Mouse (Mus musculus) ES-E14 (cell line): ENCODE data around the gene Sipa1l2. TPM values are rescaled to one million over a fixed set of nuclear protein-coding genes. Genes with fewer than 3 reads are reported as not detected.

ENCODE experiments used
- DNase-seq: peaks from one replicate; pipeline ENCODE4 v3.0.0-alpha.2; 2013; ENCODE audit warnings: low read depth, low spot score
- H3K27ac ChIP-seq: 2 replicates; pipeline ENCODE4 v1.5.1; 2012; ENCODE audit warnings: low read depth, mild to moderate bottlenecking, low read length, moderate library complexity, mixed read lengths; ENCODE audit not compliant: poor library complexity, insufficient read depth, severe bottlenecking
- H3K36me3 ChIP-seq: 2 replicates; pipeline ENCODE4 v1.6.1; 2012; ENCODE audit warnings: mild to moderate bottlenecking, low read length, moderate library complexity, mixed read lengths; ENCODE audit not compliant: control insufficient read depth, poor library complexity, insufficient read depth, severe bottlenecking
- H3K4me1 ChIP-seq, 2 experiments: fragments of 150-350 bp in 1 of 2; sonication (generic) in 1 of 2; 2 replicates each; pipeline ENCODE4 v1.6.1; 2012; ENCODE audit warnings: low read length in 2 of 2, mild to moderate bottlenecking in 1 of 2, mixed read lengths in 1 of 2; ENCODE audit not compliant: control insufficient read depth in 2 of 2, insufficient read depth in 2 of 2, poor library complexity in 1 of 2
- H3K4me3 ChIP-seq, 2 experiments: fragments of 150-350 bp in 1 of 2; sonication (generic) in 1 of 2; 2 replicates each; pipeline ENCODE4 v1.5.1; 2012; ENCODE audit warnings: low read length in 2 of 2, low read depth in 1 of 2, mild to moderate bottlenecking in 1 of 2, mixed read lengths in 1 of 2; ENCODE audit not compliant: insufficient read depth in 1 of 2, poor library complexity in 1 of 2, severe bottlenecking in 1 of 2
- H3K9ac ChIP-seq: 2 replicates; pipeline ENCODE4 v1.6.1; 2012; ENCODE audit warnings: low read depth, mild to moderate bottlenecking, low read length, mixed read lengths; ENCODE audit not compliant: poor library complexity, insufficient read depth, severe bottlenecking
- H3K9me3 ChIP-seq: fragments of 150-350 bp; sonication (generic); 2 replicates; pipeline ENCODE4 v1.6.1; 2012; ENCODE audit warnings: low read depth, mild to moderate bottlenecking, low read length; ENCODE audit not compliant: control insufficient read depth, insufficient read depth
- CHD2 ChIP-seq: IDR thresholded peaks from 2 replicates; pipeline ENCODE4 v1.6.1; 2014; ENCODE audit warnings: mild to moderate bottlenecking, low read depth, low read length, inconsistent platforms
- HCFC1 ChIP-seq: IDR thresholded peaks from 2 replicates; pipeline ENCODE4 v1.6.1; 2012; ENCODE audit warnings: low read length, inconsistent platforms, borderline replicate concordance; ENCODE audit not compliant: insufficient read depth
- MAFK ChIP-seq: IDR thresholded peaks from 2 replicates; pipeline ENCODE4 v1.6.1; 2014; ENCODE audit warnings: mild to moderate bottlenecking, low read depth, low read length, inconsistent platforms; ENCODE audit not compliant: insufficient read depth
- ZC3H11A ChIP-seq: IDR thresholded peaks from 2 replicates; pipeline ENCODE4 v1.6.1; 2012; ENCODE audit warnings: low read depth, mild to moderate bottlenecking, inconsistent platforms, low read length, borderline replicate concordance
- ZNF384 ChIP-seq: IDR thresholded peaks from 2 replicates; pipeline ENCODE4 v1.6.1; 2012; ENCODE audit warnings: low read depth, low read length, inconsistent platforms
- in situ Hi-C, 2 experiments: fragments of 600-800 bp; cut with MboI; formaldehyde crosslinking; loops; one replicate each; pipeline ENCODE4 v1.15.1; 2025; ENCODE audit warnings: low sequenced_read_pairs in 2 of 2, inconsistent platforms in 1 of 2; ENCODE audit not compliant: unreplicated experiment in 2 of 2
- total RNA-seq: library from RNA; depleted of rRNA; stranded (reverse); fragments of 300-350 nt; gene quantifications from 2 replicates; pipeline ENCODE4 v1.2.3, GENCODE M21; 2012

The Sipa1l2 gene
- total RNA-seq, 1 experiment, result 19.0 TPM

- in situ Hi-C loops, result no loop called here
- DNase-seq, result no peak
- H3K4me3 ChIP-seq, result no peak overlapping the region
- no peaks in the 10 kb centered on the region for H3K36me3 ChIP-seq
- TF ChIP-seq MAFK (no peak), CHD2 (no peak)
- peaks cover 5 to 16% of the 10 kb centered on the region in 2 experiments; a peak in 3 of 4 replicates for H3K4me1 ChIP-seq
- no peaks in the 10 kb centered on the region for H3K9me3 ChIP-seq
- no peak overlapping the region for H3K9ac ChIP-seq
- no peak overlapping the region for H3K27ac ChIP-seq
Measured at GRCm38 (mm10) chr8:125388404-125389180, 181.0 kb downstream of the Sipa1l2 start.

GRCm38 (mm10) chr8:125385519-125386150, 184.0 kb downstream of the Sipa1l2 start:
- in situ Hi-C loops, result no loop called here
- H3K9me3 ChIP-seq, result no peaks in the 10 kb centered on the region
- TF ChIP-seq CHD2 (no peak), ZC3H11A (no peak), ZNF384 (no peak), HCFC1 (no peak), MAFK (no peak)
- H3K9ac ChIP-seq, result no peak overlapping the region
- H3K4me3 ChIP-seq, result no peak overlapping the region
- peak; percentile 45 for DNase-seq
- H3K36me3 ChIP-seq, result no peaks in the 10 kb centered on the region
- no peak overlapping the region for H3K27ac ChIP-seq
- peaks cover 2 to 9% of the 10 kb centered on the region in 2 experiments; a peak in 1 of 4 replicates for H3K4me1 ChIP-seq

GRCm38 (mm10) chr8:125384551-125385183, 184.9 kb downstream of the Sipa1l2 start:
- TF ChIP-seq CHD2 (no peak), ZNF384 (no peak), MAFK (no peak), HCFC1 (no peak), ZC3H11A (no peak)
- Histone ChIP-seq H3K36me3 (no peaks in the 10 kb centered on the region), H3K9me3 (no peaks in the 10 kb centered on the region), H3K4me3 (no peak overlapping the region), H3K9ac (no peak overlapping the region), H3K27ac (no peak overlapping the region), H3K4me1 (peaks cover 2 to 9% of the 10 kb centered on the region in 2 experiments; a peak in 1 of 4 replicates)
- DNase-seq, result no peak
- in situ Hi-C loops, result no loop called here

GRCm38 (mm10) chr8:125381674-125382073, 187.9 kb downstream of the Sipa1l2 start:
- Histone ChIP-seq H3K4me3 (no peak overlapping the region), H3K9me3 (no peaks in the 10 kb centered on the region), H3K4me1 (peaks cover 0 to 4% of the 10 kb centered on the region in 2 experiments; a peak in 1 of 4 replicates), H3K27ac (no peak overlapping the region), H3K9ac (no peak overlapping the region), H3K36me3 (no peaks in the 10 kb centered on the region)
- TF ChIP-seq ZNF384 (no peak), ZC3H11A (no peak), MAFK (no peak)
- in situ Hi-C loops, result no loop called here
- no peak for DNase-seq
